Mouse (Mus musculus): ENCODE results near the gene H2afy2. TPM values are rescaled to one million over a fixed set of nuclear protein-coding genes. Genes with fewer than 3 reads are reported as not detected.

Gene H2afy2
- 21.3 and 23.1 TPM in 2 replicates for polyA plus RNA-seq (2015; fragmentation: Nextera tagmentation; extraction: Ambion mirVana)

DNA sequence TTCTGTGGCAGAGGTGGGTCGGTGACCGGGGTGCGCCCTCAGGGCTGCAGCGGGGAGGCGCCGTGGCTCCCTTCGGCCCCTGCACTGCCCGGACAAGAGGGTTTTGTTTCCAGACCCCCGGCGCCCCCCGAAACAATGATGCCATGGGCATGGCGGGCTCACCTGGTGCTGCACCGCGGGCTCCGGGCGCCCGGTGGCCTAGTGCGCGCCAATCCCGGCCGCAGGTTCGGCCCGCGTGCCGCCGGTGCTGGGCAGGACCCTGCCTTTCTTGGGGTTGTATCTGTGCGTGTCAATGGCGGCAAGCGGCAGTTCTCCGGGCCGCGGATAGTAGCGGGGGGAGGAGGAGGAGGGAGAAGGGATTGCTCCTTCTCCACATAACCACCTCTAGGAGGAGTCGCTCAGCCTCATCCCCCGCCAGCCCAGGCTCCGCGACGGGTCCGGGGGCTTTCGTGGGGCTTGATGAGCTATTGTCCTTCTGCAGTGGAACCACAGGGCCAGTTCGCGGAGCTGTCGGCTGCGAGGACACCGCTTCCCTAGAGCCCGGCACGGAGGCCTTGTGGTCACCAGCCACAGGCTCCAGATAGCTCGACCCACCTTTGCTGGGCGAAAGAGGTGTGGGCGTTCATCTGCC is at the start of gene H2afy2:
Gene H2afy2 (minus strand): TSS at position 527 of the 631 bp plus-strand sequence.
- Histone ChIP-seq H3K9ac (ENCODE audit: low read depth, low read length) (peak within 1 kb of the TSS; percentile 67), H3K27me3 (replicated peaks; ENCODE audit: control insufficient read depth, insufficient read depth, low read length) (no peaks in the 10 kb centered on the region), H3K4me2 (replicated peaks; ENCODE audit: low read depth) (peak within 1 kb of the TSS; percentile 97), H3K4me1 (replicated peaks; ENCODE audit: control insufficient read depth, insufficient read depth, low read length) (no peaks in the 10 kb centered on the region), H3K27ac (ENCODE audit: low read depth, low read length) (peak within 1 kb of the TSS; percentile 60), H3K4me3 (ENCODE audit: low read depth, low read length) (peak within 1 kb of the TSS; percentile 71), H3K9me3 (ENCODE audit: control insufficient read depth) (no peaks in the 10 kb centered on the region), H3K36me3 (ENCODE audit: control insufficient read depth, insufficient read depth) (no peaks in the 10 kb centered on the region)
- WGBS: under 1% methylated on average over 47 of the region's 50 CpGs
- peak; percentile 56 for ATAC-seq
- peak; percentile 68 for TF ChIP-seq CTCF (IDR thresholded peaks at IDR 0.05; ENCODE audit: low read depth)

DNA sequence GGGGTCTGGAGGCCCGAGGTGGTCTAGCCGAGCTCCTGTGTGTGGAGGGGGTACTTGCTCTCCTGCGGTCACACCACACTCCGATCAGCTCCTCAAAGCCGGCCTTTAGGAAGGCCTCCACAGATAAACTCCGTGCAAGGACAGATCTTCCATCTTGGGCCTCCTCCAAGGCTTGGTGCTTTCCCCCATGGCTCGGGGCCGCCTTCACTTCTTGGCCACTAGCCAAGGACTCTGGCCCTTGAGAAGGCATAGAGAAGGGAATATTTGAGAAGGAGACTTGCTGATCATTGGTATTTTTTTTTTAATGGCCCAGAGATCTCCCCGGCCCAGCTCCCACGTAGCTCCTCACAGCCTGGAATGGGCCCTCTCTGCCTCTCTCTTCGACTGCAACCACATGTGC is 48.8 kb upstream of the H2afy2 start:
- no peak for TF ChIP-seq CTCF (IDR thresholded peaks at IDR 0.05; ENCODE audit: low read depth)
- Histone ChIP-seq H3K4me2 (replicated peaks; ENCODE audit: low read depth) (no peak overlapping the region), H3K27me3 (replicated peaks; ENCODE audit: control insufficient read depth, insufficient read depth, low read length) (no peaks in the 10 kb centered on the region), H3K4me1 (replicated peaks; ENCODE audit: control insufficient read depth, insufficient read depth, low read length) (no peaks in the 10 kb centered on the region), H3K9ac (ENCODE audit: low read depth, low read length) (no peak overlapping the region), H3K4me3 (ENCODE audit: low read depth, low read length) (no peak overlapping the region), H3K27ac (ENCODE audit: low read depth, low read length) (no peak overlapping the region), H3K9me3 (ENCODE audit: control insufficient read depth) (no peaks in the 10 kb centered on the region), H3K36me3 (ENCODE audit: control insufficient read depth, insufficient read depth) (no peaks in the 10 kb centered on the region)
- 74% methylated on average over 11 of the region's 11 CpGs for WGBS
- no peak for ATAC-seq

DNA sequence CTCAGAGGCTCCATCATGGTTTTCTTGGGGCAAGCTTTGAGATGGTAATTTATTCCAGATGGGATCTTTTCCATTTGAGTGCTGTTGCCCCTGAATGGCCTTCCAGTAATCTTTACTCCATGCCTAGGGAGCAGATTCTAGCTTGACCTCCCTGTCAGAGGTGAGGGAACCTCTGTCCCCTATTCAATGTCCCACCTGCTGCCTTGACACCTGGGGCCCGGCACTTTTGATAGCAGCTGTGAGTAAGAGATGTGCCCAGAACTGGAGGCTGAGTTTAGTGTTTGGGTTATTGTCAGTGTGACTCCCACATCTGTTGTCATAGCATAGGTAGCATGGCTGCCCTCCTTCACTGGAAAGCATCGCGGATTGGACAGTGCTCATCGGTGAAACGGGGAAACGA is 47.8 kb upstream of the H2afy2 start:
- Histone ChIP-seq H3K9ac (ENCODE audit: low read depth, low read length) (no peak overlapping the region), H3K4me3 (ENCODE audit: low read depth, low read length) (no peak overlapping the region), H3K27me3 (replicated peaks; ENCODE audit: control insufficient read depth, insufficient read depth, low read length) (no peaks in the 10 kb centered on the region), H3K9me3 (ENCODE audit: control insufficient read depth) (no peaks in the 10 kb centered on the region), H3K4me1 (replicated peaks; ENCODE audit: control insufficient read depth, insufficient read depth, low read length) (no peaks in the 10 kb centered on the region), H3K27ac (ENCODE audit: low read depth, low read length) (no peak overlapping the region), H3K4me2 (replicated peaks; ENCODE audit: low read depth) (no peak overlapping the region), H3K36me3 (ENCODE audit: control insufficient read depth, insufficient read depth) (no peaks in the 10 kb centered on the region)
- 91% methylated on average over 6 of the region's 6 CpGs for WGBS
- ATAC-seq: no peak
- no peak for TF ChIP-seq CTCF (IDR thresholded peaks at IDR 0.05; ENCODE audit: low read depth)

DNA sequence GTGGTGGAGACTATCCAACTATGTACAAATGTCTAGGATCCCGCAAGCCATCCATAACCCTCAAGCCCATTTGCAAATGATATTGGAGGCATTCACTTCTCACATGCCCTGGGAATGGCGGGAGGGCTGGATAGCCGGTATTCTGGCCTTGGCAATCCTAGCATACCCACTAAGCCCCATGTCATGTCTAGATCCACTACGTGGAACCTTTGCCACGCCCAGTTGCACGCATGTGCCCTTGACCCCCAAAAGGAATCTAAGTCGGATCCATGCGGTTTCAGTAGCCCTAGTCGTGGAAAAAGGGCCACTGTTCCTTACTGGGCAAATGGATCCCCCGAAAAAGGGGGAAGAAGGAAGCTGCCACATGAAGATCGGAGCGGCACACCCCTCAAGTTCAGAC is 47.3 kb upstream of the H2afy2 start:
- H3K4me3 ChIP-seq (ENCODE audit: low read depth, low read length): no peak overlapping the region
- no peaks in the 10 kb centered on the region for H3K9me3 ChIP-seq (ENCODE audit: control insufficient read depth)
- H3K27ac ChIP-seq (ENCODE audit: low read depth, low read length): no peak overlapping the region
- no peak for TF ChIP-seq CTCF (IDR thresholded peaks at IDR 0.05; ENCODE audit: low read depth)
- no peak for ATAC-seq
- H3K36me3 ChIP-seq (ENCODE audit: control insufficient read depth, insufficient read depth): no peaks in the 10 kb centered on the region
- no peaks in the 10 kb centered on the region for H3K27me3 ChIP-seq (replicated peaks; ENCODE audit: control insufficient read depth, insufficient read depth, low read length)
- H3K4me1 ChIP-seq (replicated peaks; ENCODE audit: control insufficient read depth, insufficient read depth, low read length): no peaks in the 10 kb centered on the region
- no peak overlapping the region for H3K9ac ChIP-seq (ENCODE audit: low read depth, low read length)
- H3K4me2 ChIP-seq (replicated peaks; ENCODE audit: low read depth): no peak overlapping the region
- 76% methylated on average over 12 of the region's 12 CpGs for WGBS

DNA sequence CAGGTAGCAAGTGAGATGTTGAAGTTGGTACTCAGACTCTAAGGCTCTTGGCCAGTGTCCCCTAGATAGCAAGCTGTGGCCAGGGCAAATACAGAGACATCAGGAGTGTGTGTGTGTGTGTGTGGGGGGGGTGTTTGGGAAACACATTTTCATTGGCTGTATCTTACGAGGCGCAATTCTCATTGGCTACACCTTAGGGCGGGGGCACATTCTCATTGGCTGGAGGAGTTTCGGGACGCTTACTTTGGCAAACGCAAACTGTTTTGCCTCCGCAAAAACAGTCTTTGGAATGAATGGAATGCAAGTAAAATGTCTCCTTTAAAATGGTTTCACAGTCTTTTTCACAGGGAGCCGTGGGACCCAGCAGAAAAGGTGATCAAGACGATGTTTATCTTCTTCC is 46.9 kb upstream of the H2afy2 start:
- no peak overlapping the region for H3K9ac ChIP-seq (ENCODE audit: low read depth, low read length)
- TF ChIP-seq CTCF (IDR thresholded peaks at IDR 0.05; ENCODE audit: low read depth): no peak

DNA sequence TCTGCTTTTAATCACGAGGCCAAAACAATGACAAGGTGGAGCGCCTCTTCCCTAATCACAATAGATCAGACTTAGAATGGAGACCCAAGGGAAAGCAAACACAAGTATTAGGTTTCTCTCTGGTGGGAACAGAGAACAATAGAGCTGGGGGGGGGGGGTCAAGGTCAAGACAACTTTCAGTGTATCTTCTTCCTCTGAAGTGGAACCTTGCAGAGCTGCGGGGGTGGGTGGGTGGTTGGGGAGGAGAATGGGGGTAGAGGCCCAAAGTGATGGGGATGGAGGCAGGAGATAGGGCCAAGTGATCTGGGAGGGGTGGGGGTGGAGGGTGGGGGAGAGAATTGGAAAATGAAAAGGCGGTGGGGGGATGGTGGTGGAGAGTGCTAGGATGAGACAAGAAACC is 45.1 kb upstream of the H2afy2 start:
- ATAC-seq: no peak
- H3K27me3 ChIP-seq (replicated peaks; ENCODE audit: control insufficient read depth, insufficient read depth, low read length): no peaks in the 10 kb centered on the region
- H3K9ac ChIP-seq (ENCODE audit: low read depth, low read length): no peak overlapping the region
- H3K9me3 ChIP-seq (ENCODE audit: control insufficient read depth): no peaks in the 10 kb centered on the region
- no peak overlapping the region for H3K27ac ChIP-seq (ENCODE audit: low read depth, low read length)
- no peaks in the 10 kb centered on the region for H3K4me1 ChIP-seq (replicated peaks; ENCODE audit: control insufficient read depth, insufficient read depth, low read length)
- no peaks in the 10 kb centered on the region for H3K36me3 ChIP-seq (ENCODE audit: control insufficient read depth, insufficient read depth)
- TF ChIP-seq CTCF (IDR thresholded peaks at IDR 0.05; ENCODE audit: low read depth): no peak
- H3K4me2 ChIP-seq (replicated peaks; ENCODE audit: low read depth): no peak overlapping the region
- 46% methylated on average over 4 of the region's 4 CpGs for WGBS
- H3K4me3 ChIP-seq (ENCODE audit: low read depth, low read length): no peak overlapping the region

More for the DNA sequence above, 46.9 kb upstream of the H2afy2 start:
- Histone ChIP-seq H3K36me3 (ENCODE audit: control insufficient read depth, insufficient read depth) (no peaks in the 10 kb centered on the region), H3K4me2 (replicated peaks; ENCODE audit: low read depth) (no peak overlapping the region), H3K9me3 (ENCODE audit: control insufficient read depth) (no peaks in the 10 kb centered on the region), H3K27me3 (replicated peaks; ENCODE audit: control insufficient read depth, insufficient read depth, low read length) (no peaks in the 10 kb centered on the region), H3K4me3 (ENCODE audit: low read depth, low read length) (no peak overlapping the region), H3K4me1 (replicated peaks; ENCODE audit: control insufficient read depth, insufficient read depth, low read length) (no peaks in the 10 kb centered on the region), H3K27ac (ENCODE audit: low read depth, low read length) (no peak overlapping the region)
- WGBS: 43% methylated on average over 9 of the region's 9 CpGs
- ATAC-seq: no peak

Measured in intestine, postnatal 0 days (tissue).